8 mouse cellular contexts compared by ENCODE assay signal in genomic region chr4:49197125-49197747, GRCm38 (mm10).
DNase-seq lines count a peak whose midpoint lies in the region; ATAC-seq and TF ChIP-seq lines count a peak whose summit lies in the region.
"Had no signal": no experiment of that assay in that cellular context is flagged by ENCODE, and none has a peak within 500 bp of the region (broad histone marks: within the 10 kb centered on the region; RNA-seq: fewer than 3 reads in every experiment).

No protein-coding gene starts in this region.

- ATAC-seq in lung, embryonic 14.5 days (ENCODE audit: insufficient read depth) = peak; percentile 93

- H3K36me3 ChIP-seq in lung, embryonic 14.5 days (ENCODE audit: insufficient read depth) = no peaks in the 10 kb centered on the region
- H3K36me3 ChIP-seq in thymus, adult 2 months (ENCODE audit: control insufficient read depth, insufficient read depth, low read length) = no peaks in the 10 kb centered on the region

- no peaks in the 10 kb centered on the region for H3K9me3 ChIP-seq in lung, embryonic 14.5 days (ENCODE audit: low read depth, low read length)

- H3K27me3 ChIP-seq in lung, embryonic 14.5 days (ENCODE audit: insufficient read depth, low read length) = no peaks in the 10 kb centered on the region
- H3K27me3 ChIP-seq in thymus, adult 2 months (ENCODE audit: control insufficient read depth, insufficient read depth, low read length) = no peaks in the 10 kb centered on the region

- 23% methylated on average over 8 of the region's 8 CpGs for WGBS in lung, embryonic 14.5 days
- WGBS in thymus, adult 2 months = 35% methylated on average over 8 of the region's 8 CpGs

- H3K4me3 ChIP-seq in lung, embryonic 14.5 days (ENCODE audit: low read depth, low read length) = no peak overlapping the region
- no peak overlapping the region for H3K4me3 ChIP-seq in thymus, adult 2 months (ENCODE audit: control insufficient read depth, insufficient read depth, low read length)

- no peak overlapping the region for H3K4me2 ChIP-seq in lung, embryonic 14.5 days

- H3K9ac ChIP-seq in lung, embryonic 14.5 days = no peak overlapping the region

- H3K27ac ChIP-seq in lung, embryonic 14.5 days (ENCODE audit: low read depth) = no peak overlapping the region
- H3K27ac ChIP-seq in thymus, adult 2 months (ENCODE audit: control insufficient read depth, insufficient read depth, low read length) = no peak overlapping the region

- peak; percentile 48 for DNase-seq in kidney, postnatal 10 days
- DNase-seq in kidney, adult 11 months = no peak
- DNase-seq in B cell, adult 2 months = peak; percentile 14 to 30
- DNase-seq in brain, adult 2 months (ENCODE audit: low read depth, low spot score) = peak; percentile 55
- DNase-seq in lung, embryonic 14.5 days = peak; percentile 67
- no peak for DNase-seq in thymus, adult 2 months
- DNase-seq in frontal cortex, postnatal 14 days (ENCODE audit: low spot score in 2 of 2) = no peak
- DNase-seq: adrenal gland, adult 8-10 months had no signal

- TF ChIP-seq POLR2A in thymus, adult 2 months (IDR thresholded peaks at IDR 0.05; ENCODE audit: control insufficient read depth, extremely low read depth, insufficient read depth, low read length, poor library complexity) = no peak

- no peak for TF ChIP-seq CTCF in lung, embryonic 14.5 days (IDR thresholded peaks at IDR 0.05; ENCODE audit: low read depth)
- TF ChIP-seq CTCF in thymus, adult 2 months (IDR thresholded peaks at IDR 0.05; ENCODE audit: borderline replicate concordance, control insufficient read depth, extremely low read depth, insufficient read depth, low read length, poor library complexity) = no peak

- no peaks in the 10 kb centered on the region for H3K4me1 ChIP-seq in lung, embryonic 14.5 days (ENCODE audit: insufficient read depth)
- H3K4me1 ChIP-seq in thymus, adult 2 months (replicated peaks; ENCODE audit: control insufficient read depth, insufficient read depth, low read length) = no peaks in the 10 kb centered on the region

Comparison
In these comparisons a context has a peak if more than half of its experiments do, and no peak if none do; other contexts are left out.
1. DNase-seq: peak in kidney, postnatal 10 days (single experiment), B cell, adult 2 months (2 of 2), brain, adult 2 months (single experiment) and lung, embryonic 14.5 days (single experiment); none in kidney, adult 11 months (single experiment), thymus, adult 2 months (single experiment) and frontal cortex, postnatal 14 days (0 of 2).